Mouse (Mus musculus) ES-Bruce4 (cell line): ENCODE measurements around the gene P3h2.

Source experiments
- CTCF ChIP-seq: IDR thresholded peaks from one replicate; pipeline ENCODE4 v1.8.1; 2011; ENCODE audit warnings: low read depth, low read length
- POLR2A ChIP-seq: IDR thresholded peaks from one replicate; pipeline ENCODE4 v1.8.1; 2011; ENCODE audit warnings: low read length; ENCODE audit not compliant: insufficient read depth

DNA sequence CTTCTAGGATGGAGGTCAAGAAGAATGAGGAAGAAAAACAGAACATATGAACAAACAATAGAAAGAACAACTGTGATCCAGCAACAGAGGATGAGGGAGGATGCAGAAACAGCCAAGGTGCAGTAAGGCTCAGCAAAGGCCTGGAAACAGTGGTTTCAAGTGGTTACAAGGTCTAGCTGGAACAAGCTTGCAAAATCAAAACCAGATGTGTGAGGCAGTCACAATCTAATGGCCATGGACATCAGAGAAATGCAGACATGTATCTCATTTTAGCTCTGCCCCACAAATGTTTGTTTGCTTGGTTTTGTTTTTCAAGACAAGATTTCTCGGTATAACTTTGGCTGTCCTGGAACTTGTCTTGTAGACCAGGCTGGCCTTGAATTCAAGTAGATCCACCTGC lies 25.5 kb upstream of the P3h2 start:
- TF ChIP-seq POLR2A = no peak
- no peak for TF ChIP-seq CTCF
